Mouse (Mus musculus) spleen, adult 2 months (tissue): ENCODE data around the gene Fcho1. TPM values are rescaled to one million over a fixed set of nuclear protein-coding genes. Genes with fewer than 3 reads are reported as not detected.

Source experiments
- DNase-seq, 2 experiments: peaks; one replicate each; pipeline versions ENCODE4 v3.0.0 to v3.0.0-alpha.2; 2012 to 2021; ENCODE audit warnings: low spot score in 2 of 2, low read depth in 1 of 2
- H3K27ac ChIP-seq: fragments of 200-500 bp; 2 replicates; pipeline ENCODE4 v1.5.1; 2012; ENCODE audit warnings: low read length, inconsistent platforms; ENCODE audit not compliant: insufficient read depth
- H3K27me3 ChIP-seq: fragments of 200-500 bp; 2 replicates; pipeline ENCODE4 v1.6.1; 2012; ENCODE audit warnings: mild to moderate bottlenecking, moderate library complexity, low read length, inconsistent platforms; ENCODE audit not compliant: control insufficient read depth, insufficient read depth
- H3K36me3 ChIP-seq: fragments of 200-500 bp; 2 replicates; pipeline ENCODE4 v1.6.1; 2012; ENCODE audit warnings: mild to moderate bottlenecking, low read length, inconsistent platforms; ENCODE audit not compliant: control insufficient read depth, insufficient read depth
- H3K4me1 ChIP-seq: fragments of 200-500 bp; 2 replicates; pipeline ENCODE4 v1.6.1; 2011; ENCODE audit warnings: inconsistent platforms; ENCODE audit not compliant: control insufficient read depth, insufficient read depth, insufficient read length
- H3K4me3 ChIP-seq: fragments of 200-500 bp; 2 replicates; pipeline ENCODE4 v1.5.1; 2011; ENCODE audit warnings: mild to moderate bottlenecking, inconsistent platforms; ENCODE audit not compliant: insufficient read depth, insufficient read length; ENCODE audit errors: extremely low read depth
- CTCF ChIP-seq: fragments of 200-500 bp; IDR thresholded peaks from 2 replicates; pipeline ENCODE4 v1.5.1; 2011; ENCODE audit warnings: mild to moderate bottlenecking, inconsistent platforms; ENCODE audit not compliant: insufficient read depth, insufficient read length, insufficient replicate concordance; ENCODE audit errors: extremely low read depth
- POLR2A ChIP-seq: fragments of 200-500 bp; IDR thresholded peaks from 2 replicates; pipeline ENCODE4 v1.6.1; 2011; ENCODE audit warnings: low read depth, low read length, inconsistent platforms
- WGBS: fragments of 180-500 bp; shearing (Covaris S2); methylation state at CpG from one replicate; pipeline ENCODE4 v1.1.7; 2018; 5-methylcytosine and 5-hydroxymethylcytosine counted together
- polyA plus RNA-seq: library from polyadenylated mRNA; depleted of rRNA; stranded (reverse); fragments of >200 nt; gene quantifications from 2 replicates; pipeline ENCODE4 v1.2.3, GENCODE M21; 2012

Gene Fcho1
- polyA plus RNA-seq, 1 experiment = 247 TPM

GRCm38 (mm10) chr8:71692509-71692908, 33.0 kb downstream of the Fcho1 start:
- H3K36me3 ChIP-seq = peaks cover 2% of the 10 kb centered on the region; the same call in 1 of the 2 replicates
- H3K4me3 ChIP-seq = peak overlapping the region; percentile 37; the same call in 1 of the 2 replicates
- H3K27ac ChIP-seq = no peak overlapping the region
- WGBS = 4% methylated on average over 30 of the region's 30 CpGs
- H3K27me3 ChIP-seq = peaks cover 12% of the 10 kb centered on the region
- TF ChIP-seq CTCF (no peak), POLR2A (no peak)
- DNase-seq = no peak
- H3K4me1 ChIP-seq = peaks cover 17% of the 10 kb centered on the region

GRCm38 (mm10) chr8:71689028-71689427, 36.5 kb downstream of the Fcho1 start, which contains the start of gene Insl3:
TSS of gene Insl3 (plus strand) at chr8:71689214.
- H3K4me1 ChIP-seq = peaks cover 16% of the 10 kb centered on the region
- H3K27me3 ChIP-seq = peaks cover 9% of the 10 kb centered on the region
- H3K27ac ChIP-seq = no peak within 1 kb of the TSS
- H3K4me3 ChIP-seq = no peak within 1 kb of the TSS
- TF ChIP-seq CTCF = no peak
- no peak for TF ChIP-seq POLR2A
- peaks cover 18% of the 10 kb centered on the region for H3K36me3 ChIP-seq
- DNase-seq = no peak
- WGBS = 71% methylated on average over 33 of the region's 33 CpGs

GRCm38 (mm10) chr8:71687616-71688015, 37.9 kb downstream of the Fcho1 start:
- TF ChIP-seq CTCF = no peak
- TF ChIP-seq POLR2A = no peak
- peaks cover 23% of the 10 kb centered on the region for H3K36me3 ChIP-seq
- no peak overlapping the region for H3K4me3 ChIP-seq
- peaks cover 3% of the 10 kb centered on the region; the same call in 1 of the 2 replicates for H3K4me1 ChIP-seq
- no peak overlapping the region for H3K27ac ChIP-seq
- peaks cover 1% of the 10 kb centered on the region; the same call in 1 of the 2 replicates for H3K27me3 ChIP-seq
- WGBS = 87% methylated on average over 8 of the region's 8 CpGs
- DNase-seq = no peak

GRCm38 (mm10) chr8:71686143-71686734, 39.3 kb downstream of the Fcho1 start:
- WGBS = 89% methylated on average over 23 of the region's 23 CpGs
- Histone ChIP-seq H3K4me3 (no peak overlapping the region), H3K27ac (no peak overlapping the region), H3K27me3 (no peaks in the 10 kb centered on the region), H3K4me1 (peaks cover 3% of the 10 kb centered on the region; the same call in 1 of the 2 replicates), H3K36me3 (peaks cover 33% of the 10 kb centered on the region)
- no peak for DNase-seq
- TF ChIP-seq CTCF = no peak
- TF ChIP-seq POLR2A = no peak

DNA sequence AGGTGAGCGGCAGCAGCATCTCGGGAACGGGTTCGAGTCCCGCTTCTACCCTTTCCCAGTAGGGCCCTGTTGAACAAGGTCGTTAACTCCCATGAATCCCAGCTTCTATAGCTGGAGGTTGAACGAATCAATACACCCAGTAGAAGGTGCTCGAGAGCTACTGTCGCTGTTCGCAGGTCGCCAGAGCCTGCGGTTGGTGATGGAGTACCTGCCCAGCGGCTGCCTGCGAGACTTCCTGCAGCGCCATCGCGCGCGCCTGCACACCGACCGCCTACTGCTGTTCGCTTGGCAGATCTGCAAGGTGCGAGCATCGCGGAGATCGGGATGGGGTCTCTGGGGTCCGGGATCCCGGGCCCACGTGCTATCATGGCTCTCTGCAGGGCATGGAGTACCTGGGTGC, 39.9 kb downstream of the Fcho1 start:
- H3K36me3 ChIP-seq = peaks cover 38% of the 10 kb centered on the region
- no peak overlapping the region for H3K4me3 ChIP-seq
- no peaks in the 10 kb centered on the region for H3K27me3 ChIP-seq
- no peak for DNase-seq
- TF ChIP-seq CTCF (no peak), POLR2A (no peak)
- H3K27ac ChIP-seq = no peak overlapping the region
- H3K4me1 ChIP-seq = peaks cover 3% of the 10 kb centered on the region; the same call in 1 of the 2 replicates
- WGBS = 95% methylated on average over 29 of the region's 29 CpGs

DNA sequence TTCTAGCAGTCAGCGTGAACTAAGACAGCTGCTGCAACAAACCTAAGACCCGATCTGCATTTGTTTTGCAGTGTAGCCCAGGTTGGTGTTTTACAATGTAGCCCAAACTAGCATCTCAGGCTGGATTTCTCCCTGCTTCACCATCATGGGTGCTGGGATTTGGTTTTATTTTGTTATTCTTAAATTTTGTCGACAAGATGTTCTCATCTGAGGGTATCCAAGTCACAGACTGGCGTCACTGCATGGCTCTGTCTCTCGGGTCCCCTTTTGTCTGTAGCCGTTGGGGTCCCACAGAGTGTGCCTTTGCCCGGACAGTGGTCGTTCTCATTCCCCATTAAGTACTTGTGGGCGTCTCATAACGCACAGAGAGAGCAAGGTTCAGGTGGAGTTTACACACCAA, 40.8 kb downstream of the Fcho1 start:
- Histone ChIP-seq H3K4me3 (no peak overlapping the region), H3K27me3 (no peaks in the 10 kb centered on the region), H3K36me3 (peaks cover 44% of the 10 kb centered on the region), H3K4me1 (peaks cover 3% of the 10 kb centered on the region; the same call in 1 of the 2 replicates), H3K27ac (no peak overlapping the region)
- 90% methylated on average over 10 of the region's 10 CpGs for WGBS
- no peak for TF ChIP-seq CTCF
- no peak for TF ChIP-seq POLR2A
- no peak for DNase-seq

GRCm38 (mm10) chr8:71682832-71683231, 42.7 kb downstream of the Fcho1 start:
- no peak for TF ChIP-seq POLR2A
- TF ChIP-seq CTCF = no peak
- Histone ChIP-seq H3K36me3 (peaks cover 51% of the 10 kb centered on the region), H3K27ac (no peak overlapping the region), H3K27me3 (no peaks in the 10 kb centered on the region), H3K4me1 (peaks cover 4% of the 10 kb centered on the region), H3K4me3 (no peak overlapping the region)
- WGBS = 95% methylated on average over 12 of the region's 12 CpGs
- no peak for DNase-seq
